Mouse (Mus musculus): ENCODE results near the gene Pabpc4.

Pabpc4 gene

DNA sequence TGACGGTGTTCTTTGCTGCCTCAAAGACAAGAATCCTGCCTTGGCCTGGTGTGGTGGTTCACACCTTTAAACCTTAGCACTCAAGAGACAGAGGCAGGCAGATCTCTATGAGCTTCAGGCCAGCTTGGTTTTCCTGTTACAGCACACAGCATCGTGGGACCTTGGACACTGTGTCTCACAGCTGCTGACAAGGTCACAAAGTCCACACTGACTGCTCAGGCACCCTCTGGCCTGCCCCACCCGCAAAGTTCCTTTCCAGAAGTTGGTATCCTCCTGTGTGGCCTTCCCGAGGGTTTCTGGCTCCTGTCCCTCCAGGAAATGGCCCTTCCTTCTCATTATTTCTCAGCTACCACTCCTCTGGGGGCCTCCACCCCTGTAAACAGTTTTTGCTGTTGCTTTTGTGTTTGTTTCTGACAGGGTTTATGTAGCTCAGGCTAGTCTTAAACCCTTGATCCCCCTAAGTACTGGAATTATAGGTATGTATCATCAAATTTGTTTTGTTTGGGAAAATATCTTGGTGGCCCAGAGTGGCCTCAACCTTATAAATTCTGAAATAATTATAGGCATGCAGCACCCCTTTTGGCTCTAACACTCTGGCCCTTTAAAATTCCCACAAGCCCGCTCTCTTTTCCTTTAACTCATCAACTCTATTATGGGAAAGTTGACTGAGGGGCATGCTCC is at the start of gene Pabpc4:
TSS of gene Pabpc4 (plus strand) at position 631 of the 681 bp plus-strand sequence.
- DNase-seq, result no peak

DNA sequence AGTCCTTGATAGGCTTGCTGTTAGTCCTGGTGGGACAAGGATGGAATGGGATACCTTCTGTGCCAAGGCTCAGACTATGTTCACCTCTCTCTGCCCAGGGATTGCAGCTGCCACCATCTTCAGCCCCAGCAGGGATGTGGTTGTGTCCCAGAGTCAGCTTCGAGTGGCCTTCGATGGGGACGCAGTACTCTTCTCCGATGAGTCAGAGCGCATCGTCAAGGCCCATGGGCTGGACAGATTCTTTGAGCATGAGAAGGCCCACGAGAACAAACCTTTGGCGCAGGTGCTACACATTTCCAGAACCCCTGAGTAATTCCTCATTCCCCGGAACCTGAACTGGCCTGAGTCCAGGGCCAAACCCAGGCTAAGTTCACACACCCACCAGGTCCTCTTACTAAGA is 48.2 kb upstream of the Pabpc4 start:
- no peak for DNase-seq

DNA sequence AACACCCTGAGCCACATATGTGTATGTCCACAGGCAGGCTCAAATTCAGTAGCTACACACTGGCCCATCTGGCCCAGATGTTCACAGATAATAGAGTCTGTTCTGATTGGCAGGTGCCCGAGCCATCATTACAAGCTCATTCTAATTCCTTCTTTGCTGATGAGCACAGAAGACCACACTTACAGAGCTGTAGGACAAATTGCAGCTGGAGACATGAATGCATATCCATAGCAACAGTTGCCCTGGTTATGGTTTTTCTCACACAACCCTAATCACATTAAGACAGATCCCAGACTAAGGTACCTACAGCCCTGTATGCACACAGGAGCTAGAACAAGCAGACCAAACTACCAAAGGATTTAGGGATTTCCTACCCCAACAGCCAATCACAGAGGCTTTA is 46.8 kb upstream of the Pabpc4 start:
- no peak for DNase-seq

DNA sequence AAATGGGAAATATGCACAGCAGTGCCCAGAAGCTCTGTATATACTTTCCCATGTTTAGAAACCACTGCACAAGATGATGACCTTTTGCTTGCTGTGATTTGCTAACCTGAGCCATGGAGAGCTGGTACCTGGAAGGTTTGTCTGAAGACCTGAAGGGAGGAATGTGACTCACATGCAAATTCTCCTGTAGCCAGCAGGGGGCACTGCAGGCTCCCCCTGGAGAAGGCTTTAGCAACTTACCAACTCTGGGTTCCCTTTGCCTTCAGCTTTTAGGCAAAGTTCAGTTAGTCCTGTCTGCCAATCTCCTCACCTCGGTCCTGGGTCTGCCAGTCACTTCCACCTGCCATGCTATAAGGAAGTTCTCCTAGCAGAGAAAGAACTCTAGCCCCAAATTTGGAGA is 45.4 kb upstream of the Pabpc4 start:
- DNase-seq, result peak in 1 of 2 experiments; percentile 36

DNA sequence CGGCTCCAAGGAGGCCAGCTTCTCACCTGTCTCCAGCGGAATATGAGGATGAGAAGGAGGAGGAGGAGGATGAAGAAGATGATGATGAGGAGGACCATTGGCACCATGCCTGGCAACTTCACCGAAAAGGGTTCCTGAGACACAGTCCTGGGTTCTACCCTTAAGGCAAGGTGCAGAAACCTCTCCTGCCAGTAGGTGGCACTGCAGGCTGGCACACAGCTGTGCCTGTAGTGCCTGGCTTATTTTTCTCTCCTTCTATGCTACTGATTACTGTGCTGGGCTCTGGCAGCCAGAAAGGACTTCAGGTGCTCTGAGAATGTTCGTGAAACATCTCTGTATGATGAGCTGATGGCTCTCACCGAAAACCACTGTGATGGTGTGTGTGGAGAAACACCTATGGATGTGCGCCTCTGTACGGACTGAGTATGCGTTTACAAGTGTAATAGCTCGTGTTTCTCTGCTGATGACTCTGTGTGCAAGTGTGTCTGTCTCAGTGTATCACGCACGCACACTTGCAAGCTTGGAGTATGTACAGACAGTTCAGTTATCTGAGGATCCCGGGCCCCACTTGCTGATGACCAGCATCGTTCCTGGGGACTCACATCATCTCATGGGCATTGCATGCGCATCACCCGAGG is 42.3 kb upstream of the Pabpc4 start:
- peak in 1 of 2 experiments; percentile 61 for DNase-seq

DNA sequence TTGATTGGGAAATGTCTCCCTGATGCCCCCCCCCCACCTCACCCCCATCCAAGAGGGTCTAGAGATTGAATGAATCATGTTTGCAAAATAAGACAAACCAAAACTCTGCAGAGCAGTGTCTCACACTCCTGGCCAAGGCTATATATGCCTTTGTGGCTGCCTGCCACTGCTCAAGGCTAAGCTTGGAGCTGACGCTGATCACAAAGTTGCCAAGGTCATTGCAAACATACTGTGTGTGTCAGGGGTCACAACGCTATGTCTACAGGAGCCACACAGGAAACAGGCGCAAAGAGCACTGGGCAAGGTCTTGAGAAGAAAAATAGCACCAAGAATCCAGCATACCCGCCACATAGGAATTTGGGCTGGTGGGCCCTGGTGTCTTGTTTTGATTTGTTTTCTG is 41.5 kb upstream of the Pabpc4 start:
- DNase-seq, result no peak

DNA sequence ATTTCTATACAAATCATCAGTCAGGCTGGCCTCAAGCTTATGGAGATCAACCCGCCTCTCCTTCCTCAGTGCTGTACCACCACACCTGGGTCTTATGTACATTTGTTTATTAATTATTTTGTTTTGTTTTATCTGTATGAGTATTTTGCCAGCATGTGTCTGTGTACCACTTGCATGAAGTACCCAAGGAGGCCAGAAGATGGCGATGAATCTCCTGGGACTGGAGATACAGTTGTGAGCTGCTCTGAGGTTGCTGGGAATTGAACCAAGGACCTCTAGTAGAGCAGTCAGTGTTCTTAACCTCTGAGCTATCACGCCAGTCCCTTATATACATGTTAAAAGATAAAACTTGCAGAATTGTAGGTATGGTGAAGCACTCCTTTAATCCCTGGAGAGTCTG is 38.8 kb upstream of the Pabpc4 start:
- DNase-seq, result no peak

DNA sequence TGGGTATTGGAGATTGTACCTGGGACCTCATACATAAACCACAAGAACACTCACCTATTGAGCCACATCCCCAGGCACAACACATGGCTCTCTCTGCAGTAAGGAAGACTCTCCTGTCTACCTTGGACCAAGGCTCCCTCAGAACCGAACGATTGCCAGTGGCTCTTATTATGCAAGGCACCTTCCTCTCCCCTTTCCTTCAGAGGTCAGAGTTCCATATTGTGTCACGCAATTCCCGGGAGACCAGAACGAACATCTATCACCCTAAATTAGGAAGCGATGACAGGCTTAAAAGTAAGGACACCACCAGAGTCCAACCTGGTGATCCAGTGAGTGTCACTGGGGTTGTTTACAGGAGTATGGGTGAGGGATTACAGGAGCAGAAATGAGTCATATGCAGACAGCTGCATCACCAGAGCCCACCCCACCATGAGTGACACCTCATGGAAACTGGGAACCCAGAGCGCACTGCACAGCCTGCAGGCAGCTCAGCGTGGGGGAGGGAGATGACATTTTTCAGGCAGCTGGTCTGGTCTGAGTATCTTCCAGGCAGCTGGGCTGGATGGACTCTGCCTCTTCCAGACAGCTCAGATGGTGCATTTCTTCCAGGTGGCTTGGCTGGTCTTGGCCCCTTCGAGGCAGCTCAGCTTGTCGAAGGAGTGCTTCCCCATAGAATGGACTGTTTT is 36.3 kb upstream of the Pabpc4 start:
- DNase-seq, result no peak

DNA sequence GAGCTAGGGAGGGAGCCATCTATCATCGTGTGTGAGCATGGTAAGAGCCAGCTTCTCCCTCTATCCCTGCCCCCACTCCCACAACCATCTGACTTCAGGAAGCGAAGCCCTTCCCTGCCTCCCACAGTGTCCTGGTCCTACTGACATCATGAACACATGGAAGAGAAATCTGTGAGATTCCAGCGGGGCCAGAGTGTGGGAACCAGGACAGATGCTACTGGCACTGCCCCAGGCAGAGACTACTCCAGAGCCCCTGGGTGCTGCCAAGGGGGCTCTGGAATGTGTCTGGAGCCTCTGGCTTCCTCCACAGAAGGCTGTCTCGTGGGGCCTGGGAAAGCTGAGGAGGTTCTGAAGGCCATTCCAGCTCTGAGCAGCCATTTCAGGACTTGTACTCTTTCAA is 34.4 kb upstream of the Pabpc4 start:
- no peak for DNase-seq

DNA sequence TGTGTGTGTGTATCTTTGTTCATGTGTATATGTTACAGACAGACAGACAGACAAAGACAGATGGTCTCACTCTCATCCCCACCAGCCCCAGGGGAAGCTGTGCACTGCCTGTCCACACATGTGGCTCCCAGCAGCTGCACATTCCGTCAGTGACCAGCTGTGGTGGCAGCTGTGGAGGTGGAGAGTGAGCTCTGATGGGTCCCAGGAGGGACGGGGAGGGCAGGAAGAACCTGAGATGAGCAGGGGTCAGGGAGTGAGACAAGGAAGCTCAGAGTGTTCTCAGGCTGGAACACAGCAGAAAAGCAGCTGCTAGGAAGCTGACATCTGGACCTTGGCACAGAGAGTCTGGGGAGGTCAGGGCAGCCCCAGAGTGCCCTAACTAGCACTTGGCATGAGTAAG is 33.9 kb upstream of the Pabpc4 start:
- DNase-seq, result peak in 1 of 2 experiments; percentile 20

DNA sequence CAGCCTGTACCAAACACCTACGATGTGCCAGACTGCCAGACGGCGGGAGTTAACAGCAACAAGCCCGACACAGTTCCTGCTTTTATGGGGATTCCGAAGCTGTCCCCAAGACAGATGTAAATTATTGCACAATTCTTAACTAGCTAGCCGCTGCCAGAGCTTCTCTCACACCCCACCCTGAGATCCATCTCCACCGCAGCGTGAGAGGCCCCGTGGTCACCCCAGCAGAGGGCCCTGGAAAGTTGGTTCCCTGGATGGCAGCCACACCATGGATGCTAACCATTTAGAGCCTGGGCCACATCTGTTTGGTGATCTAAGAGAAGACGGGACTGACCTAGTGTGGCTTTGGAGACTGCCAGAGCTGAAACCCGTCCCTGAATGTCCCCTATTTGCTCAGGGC is 33.0 kb upstream of the Pabpc4 start:
- DNase-seq, result no peak

DNA sequence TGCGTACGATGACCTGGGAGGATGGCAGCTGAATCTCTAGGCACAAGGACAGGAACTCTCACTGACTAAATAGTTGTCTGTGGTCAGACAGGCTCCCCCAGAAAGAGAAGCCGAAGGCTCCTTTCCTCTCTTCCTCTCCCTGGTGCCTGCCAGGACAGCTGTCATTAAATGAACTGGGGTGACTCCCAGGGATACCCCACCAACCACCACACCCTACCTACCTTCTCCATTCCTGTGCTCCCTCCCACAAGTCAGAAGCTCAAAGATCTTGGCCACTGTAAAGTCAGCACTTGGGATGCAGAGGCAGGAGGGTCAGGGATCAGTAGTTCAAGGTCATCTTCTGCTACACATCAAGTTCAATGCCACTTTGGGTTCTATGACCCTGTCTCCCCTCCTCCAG is 29.3 kb upstream of the Pabpc4 start:
- DNase-seq, result no peak

DNA sequence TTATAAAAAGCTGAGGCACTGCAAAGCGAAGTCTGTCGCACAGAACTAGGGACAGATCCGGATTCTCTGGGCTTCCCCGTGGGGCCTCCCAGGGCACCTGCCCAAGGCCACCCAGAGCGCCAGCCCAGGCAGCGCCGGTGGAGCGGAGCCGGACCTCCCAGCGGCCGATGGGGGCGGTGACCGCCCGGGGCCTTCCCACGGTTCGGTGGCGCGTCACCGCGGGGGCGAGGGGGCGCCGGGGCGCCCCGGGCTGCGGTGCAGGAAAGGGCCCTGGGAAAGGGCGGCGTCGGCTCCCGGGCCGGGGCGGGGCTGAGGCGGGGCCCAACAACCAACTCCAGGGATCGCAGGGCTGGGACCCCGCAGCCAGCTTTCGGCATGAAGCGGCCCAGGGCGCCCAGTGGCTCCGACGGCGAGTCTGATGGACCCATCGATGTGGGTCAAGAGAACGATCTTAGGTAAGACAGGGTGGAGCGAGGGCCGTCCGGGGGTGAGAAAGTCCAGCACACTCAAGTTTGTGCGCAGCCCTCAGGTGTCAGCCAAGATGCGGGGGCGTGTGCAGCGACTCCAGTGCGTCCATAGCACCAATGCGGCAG is 28.6 kb upstream of the Pabpc4 start, which contains the start of gene Heyl:
TSS of gene Heyl (plus strand) at position 65 of the 593 bp plus-strand sequence.
- DNase-seq, result peak; percentile 48 to 53

DNA sequence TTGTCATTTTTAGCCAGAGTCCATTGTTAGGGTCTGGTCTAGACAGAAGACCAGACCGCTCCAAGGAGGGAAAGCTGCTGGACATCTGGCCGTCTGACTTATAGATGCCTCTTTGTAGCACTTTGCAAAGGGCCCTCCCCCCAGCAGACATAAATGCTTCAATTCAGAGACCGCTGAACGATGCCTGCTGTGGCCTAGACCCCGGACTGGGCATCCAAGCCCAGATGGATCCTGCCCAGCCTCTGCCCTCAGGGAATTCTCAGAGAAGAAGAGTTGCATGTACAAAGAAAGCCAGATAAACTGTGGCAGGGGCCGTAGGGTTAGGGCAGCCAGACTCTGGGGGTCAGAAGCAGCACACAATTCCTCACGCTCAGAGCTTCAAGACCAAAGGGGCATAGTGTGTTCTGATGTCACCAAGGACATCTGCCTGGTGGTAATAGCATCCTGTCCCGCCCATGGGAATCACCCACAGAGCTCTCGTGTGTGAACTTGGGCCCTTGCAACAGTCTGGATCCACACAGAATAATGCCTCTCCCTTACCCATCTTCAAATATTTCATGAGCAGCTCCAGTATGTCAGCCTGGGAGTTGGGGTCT is 26.2 kb upstream of the Pabpc4 start:
- DNase-seq, result no peak

DNA sequence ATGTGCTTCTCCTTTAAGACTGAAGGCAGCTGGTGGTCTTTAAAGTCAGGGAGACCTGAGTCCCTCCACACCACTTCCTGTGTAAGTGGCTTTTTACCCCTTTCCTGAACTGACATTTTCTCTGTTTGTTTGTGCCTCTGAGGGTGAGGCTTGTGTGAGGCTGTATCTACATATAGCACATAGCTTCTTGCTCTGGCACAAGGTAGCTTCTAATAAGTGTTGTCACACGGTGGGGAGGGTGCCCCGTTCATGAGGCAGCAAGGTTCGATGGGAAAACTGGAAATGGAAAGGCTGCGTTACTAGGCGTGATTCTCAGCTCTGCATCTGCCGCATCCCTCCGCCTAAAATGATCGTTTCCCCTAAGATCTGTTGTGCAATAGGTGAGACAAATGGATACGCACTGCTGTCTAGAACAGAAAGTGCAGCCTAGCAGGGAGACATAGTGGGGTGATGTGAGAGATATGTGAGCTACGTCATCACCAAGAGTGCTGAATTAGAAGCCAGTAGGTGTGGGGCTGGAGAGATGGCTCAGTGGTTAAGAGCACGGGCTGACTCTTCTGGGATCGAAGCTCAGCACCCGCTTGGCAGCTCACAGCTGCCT is 25.6 kb upstream of the Pabpc4 start:
- no peak for DNase-seq

DNA sequence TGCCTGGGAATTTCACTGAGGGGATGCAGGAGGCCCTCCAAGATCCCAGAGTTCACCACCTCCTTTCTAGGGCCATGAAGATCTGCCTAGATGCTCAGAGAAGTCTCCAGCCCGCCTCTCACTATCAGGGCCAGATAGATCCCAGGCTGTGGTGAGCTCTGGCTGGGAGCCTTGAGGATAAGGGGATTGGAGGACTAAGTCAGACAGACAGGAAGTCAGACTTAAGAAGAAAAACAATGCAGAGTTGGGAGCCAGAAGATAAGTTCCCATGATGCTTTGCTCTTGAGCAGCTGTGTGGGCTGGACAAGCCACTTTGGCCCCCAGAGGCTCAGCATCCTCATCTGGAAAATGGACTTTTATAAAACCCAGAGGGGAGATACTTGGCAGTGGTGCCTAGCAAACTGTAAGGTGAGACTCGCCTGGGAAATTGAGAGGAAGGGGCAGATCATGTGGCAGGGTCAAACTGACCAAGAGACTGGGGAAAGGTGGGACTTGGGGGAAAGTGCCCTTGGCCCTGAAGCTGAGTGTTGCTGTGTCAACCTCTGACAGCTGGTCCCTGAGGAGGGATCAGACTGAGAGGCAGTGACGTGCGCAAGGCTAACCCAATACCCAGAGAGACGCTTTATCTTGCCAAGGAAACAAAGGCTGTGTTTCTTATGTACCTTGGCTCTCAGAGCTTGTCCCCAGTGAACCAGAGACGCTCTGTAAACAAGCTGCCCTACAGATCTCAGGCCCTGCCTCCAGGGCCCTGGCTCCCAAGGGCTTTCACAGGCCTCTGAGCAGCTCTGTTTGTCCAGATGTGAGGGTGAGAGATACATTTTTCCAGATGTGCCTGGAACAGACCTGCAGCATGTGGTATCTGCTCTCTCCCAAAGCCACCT is 24.5 kb upstream of the Pabpc4 start:
- no peak for DNase-seq

DNA sequence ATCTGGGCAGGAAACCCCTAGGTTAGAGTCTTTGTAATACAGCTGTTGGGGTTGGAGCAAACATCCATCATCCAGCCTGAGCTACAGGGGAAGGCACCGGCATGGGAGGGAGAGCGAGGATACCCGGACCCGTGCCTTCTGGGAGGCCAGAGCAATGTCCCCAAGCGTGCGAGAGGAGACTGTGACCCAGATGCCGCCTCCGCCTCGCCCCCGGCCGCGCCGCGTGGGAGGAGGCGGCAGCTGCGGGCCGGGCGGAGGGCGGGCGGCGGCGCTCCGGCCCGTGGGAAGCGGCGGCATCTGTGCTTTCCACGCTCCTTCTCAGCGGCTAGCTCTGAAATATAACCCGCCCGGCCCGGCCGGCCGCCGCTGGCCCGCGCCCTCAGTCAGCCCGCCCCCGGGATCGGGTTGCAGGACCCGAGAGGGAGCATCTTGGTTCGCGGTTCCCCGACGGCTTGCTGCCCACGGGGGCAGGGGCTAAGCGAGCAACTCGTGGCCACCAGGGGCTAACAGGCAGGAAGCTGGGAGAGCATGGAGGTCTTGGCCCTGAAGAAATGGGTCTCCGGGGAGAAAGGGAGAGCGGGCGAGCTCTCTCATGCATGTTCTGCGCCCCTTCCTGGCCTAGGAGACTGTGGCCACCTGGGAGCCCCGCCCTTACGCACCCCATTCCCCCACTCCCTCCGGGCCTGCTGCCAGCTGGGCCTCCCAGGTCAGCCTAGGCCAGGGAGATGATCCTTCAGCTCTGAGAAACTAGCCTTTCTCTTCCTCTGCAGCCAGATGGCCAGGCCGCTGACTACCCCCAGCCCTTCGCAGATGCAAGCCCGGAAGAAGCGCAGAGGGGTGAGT is 22.6 kb upstream of the Pabpc4 start:
- peak in 1 of 2 experiments; percentile 41 for DNase-seq

DNA sequence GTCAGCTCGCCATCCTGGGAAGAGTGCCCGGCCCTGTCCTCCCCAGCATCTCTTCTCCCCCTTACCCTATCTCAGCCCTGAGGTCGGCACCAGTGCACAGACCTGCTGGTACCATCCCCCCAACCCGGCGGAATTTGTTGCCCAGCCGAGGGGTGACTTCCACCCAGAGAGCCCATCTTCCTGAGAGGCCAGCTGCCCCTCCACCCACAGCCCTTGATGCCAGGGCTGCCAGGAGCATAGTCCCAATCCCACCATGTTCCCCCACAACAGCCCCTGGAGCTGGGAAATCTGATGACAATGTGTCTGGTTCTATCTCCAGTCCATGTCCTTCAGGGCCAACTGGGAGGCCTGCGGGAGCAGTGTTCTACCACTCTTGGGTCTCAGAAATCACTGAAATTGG is 15.9 kb upstream of the Pabpc4 start:
- no peak for DNase-seq

DNA sequence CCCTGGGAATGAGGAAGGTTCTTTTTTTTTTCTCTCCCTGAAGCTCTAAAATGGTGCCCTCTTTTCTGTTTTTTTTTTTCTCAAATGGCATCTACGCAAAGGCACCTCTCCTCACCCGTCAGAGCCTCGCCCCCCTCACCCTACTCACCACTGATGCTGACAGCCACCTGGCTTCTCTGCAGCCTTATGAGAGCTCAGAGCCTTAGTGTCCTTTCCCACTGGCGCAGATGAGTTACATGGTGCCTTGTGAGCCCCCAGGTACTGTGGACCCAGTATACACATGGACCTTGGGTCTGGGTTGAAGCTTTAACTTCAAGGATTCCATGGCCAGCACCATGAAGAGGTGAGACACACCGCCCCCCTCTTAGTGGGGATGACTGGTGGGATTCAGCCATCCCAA is 15.5 kb upstream of the Pabpc4 start:
- no peak for DNase-seq

DNA sequence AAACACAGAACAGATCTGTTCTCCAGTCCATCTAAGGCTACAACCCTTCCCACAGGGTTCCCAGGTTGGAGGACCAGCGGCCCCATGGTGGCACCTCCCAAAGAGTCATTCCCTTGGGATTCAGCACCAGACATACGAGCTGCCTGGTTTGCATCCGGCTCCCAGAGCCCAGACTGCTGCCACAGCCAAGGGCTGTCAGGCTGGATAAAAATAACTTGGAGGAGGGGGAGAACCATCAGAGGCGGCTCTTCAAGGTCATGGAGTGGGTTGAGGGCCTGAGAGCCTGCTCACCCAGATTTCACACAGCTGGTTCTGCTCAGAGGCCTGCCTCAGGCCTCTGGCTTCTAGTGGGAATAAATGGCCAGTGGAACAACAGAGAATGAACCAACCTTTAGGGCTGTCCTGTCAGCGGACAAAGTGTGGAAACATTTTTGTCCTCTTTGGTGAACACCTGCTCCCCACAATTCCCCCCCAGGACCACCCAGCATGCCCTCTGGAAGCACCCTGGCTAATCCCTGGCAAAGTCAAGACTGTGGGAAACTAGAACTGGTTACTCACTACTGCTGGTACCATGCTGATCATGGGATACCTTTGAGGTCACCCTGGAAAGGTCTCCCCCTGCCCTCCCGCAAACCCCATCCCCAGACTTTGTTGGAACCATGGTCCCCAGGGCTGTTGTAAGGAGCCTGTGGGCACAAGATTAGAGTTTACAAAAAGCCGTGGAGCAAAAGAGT is 14.8 kb upstream of the Pabpc4 start:
- DNase-seq, result peak in 1 of 2 experiments; percentile 27
